Mouse (Mus musculus) adrenal gland, adult 8-10 months (tissue): ENCODE results near the gene Tdrd7. TPM values are rescaled to one million over a fixed set of nuclear protein-coding genes. Genes with fewer than 3 reads are reported as not detected.

Experiments
- total RNA-seq, 4 experiments: library from RNA; stranded (reverse); gene quantifications; 2 replicates each; pipeline ENCODE4 v1.2.4; 2022

Tdrd7 gene
- total RNA-seq, 4 experiments from 2014 or later: 30.0 to 39.1 (median 32.4) TPM

Other genes starting within 250 kb of the Tdrd7 start
- 10 to 100 TPM; 39.2 to 46.2 (median 41.9) TPM for gene Aldh1b1, start 166.3 kb upstream of the Tdrd7 start, total RNA-seq
- gene Igfbpl1, start 138.4 kb upstream of the Tdrd7 start, total RNA-seq: under 1 TPM; 0.20 to 0.67 (median 0.26) TPM
- under 1 TPM; 0.31 to 0.58 (median 0.49) TPM for gene Stra6l, start 116.7 kb upstream of the Tdrd7 start, total RNA-seq
- under 1 TPM in 3 of 4 experiments, not detected in 1; 0.08 to 0.59 (median 0.56) TPM for gene Ccdc180, start 75.0 kb upstream of the Tdrd7 start, total RNA-seq
- 10 to 100 TPM in 2 of 4 experiments, 1 to 10 TPM in 2; 4.5 to 14.8 (median 9.2) TPM for gene Tmod1, start 73.6 kb downstream of the Tdrd7 start, total RNA-seq
- gene Ncbp1, start 173.3 kb downstream of the Tdrd7 start, total RNA-seq: 10 to 100 TPM; 37.2 to 56.6 (median 43.4) TPM
- gene Tstd2, start 173.4 kb downstream of the Tdrd7 start, total RNA-seq: 10 to 100 TPM; 28.4 to 36.1 (median 33.0) TPM
- 10 to 100 TPM; 15.6 to 30.6 (median 28.9) TPM for gene Xpa, start 231.0 kb downstream of the Tdrd7 start, total RNA-seq